Mouse (Mus musculus) erythroblast, embryonic 14.5 days (primary cell): Measurements from ENCODE around the gene Myo9b. TPM values are rescaled to one million over a fixed set of nuclear protein-coding genes. Genes with fewer than 3 reads are reported as not detected.
A peak's percentile ranks its signal among the peaks of the same experiment; 100 is the strongest.
"Not testable (repeated sequence)": the region's sequence is repeated elsewhere in the genome, so short reads cannot be mapped to it uniquely, and the experiment has no call there.

Experiments
- H3K27me3 ChIP-seq: 2 replicates; pipeline ENCODE4 v1.6.1; 2012; ENCODE audit warnings: inconsistent platforms; ENCODE audit not compliant: control insufficient read depth
- H3K36me3 ChIP-seq: 2 replicates; pipeline ENCODE4 v1.6.1; 2012; ENCODE audit warnings: mild to moderate bottlenecking, inconsistent platforms; ENCODE audit not compliant: control insufficient read depth
- H3K4me1 ChIP-seq: 2 replicates; pipeline ENCODE4 v1.6.1; 2012; ENCODE audit warnings: inconsistent platforms; ENCODE audit not compliant: control insufficient read depth
- H3K4me3 ChIP-seq: replicated peaks from 2 replicates; pipeline ENCODE3; 2012; ENCODE audit warnings: moderate library complexity, mild to moderate bottlenecking, inconsistent platforms
- H3K9me3 ChIP-seq: 2 replicates; pipeline ENCODE4 v1.6.1; 2012; ENCODE audit warnings: low read length, inconsistent platforms, mixed read lengths; ENCODE audit not compliant: control insufficient read depth
- GATA1 ChIP-seq: IDR thresholded peaks from 2 replicates; pipeline ENCODE4 v1.6.1; 2012; ENCODE audit warnings: low read length, inconsistent platforms, mixed read lengths
- TAL1 ChIP-seq: IDR thresholded peaks from 3 replicates; pipeline ENCODE4 v1.6.1; 2012; ENCODE audit warnings: low read length, inconsistent platforms, mixed read lengths
- polyA plus RNA-seq: library from polyadenylated mRNA; stranded (reverse); fragments of >175 nt; gene quantifications from 2 replicates; pipeline ENCODE4 v1.2.3, GENCODE M21; 2012

The Myo9b gene
- polyA plus RNA-seq, 1 experiment = 4.3 TPM

- Histone ChIP-seq H3K4me1 (no peaks in the 10 kb centered on the region; the same call in 1 of the 2 replicates), H3K9me3 (no peaks in the 10 kb centered on the region), H3K36me3 (peaks cover 84% of the 10 kb centered on the region), H3K4me3 (no peak overlapping the region), H3K27me3 (no peaks in the 10 kb centered on the region)
- no peak for TF ChIP-seq GATA1
- TF ChIP-seq TAL1 = no peak
Observed at GRCm38 (mm10) chr8:71324848-71325247, 52.3 kb downstream of the Myo9b start.

DNA sequence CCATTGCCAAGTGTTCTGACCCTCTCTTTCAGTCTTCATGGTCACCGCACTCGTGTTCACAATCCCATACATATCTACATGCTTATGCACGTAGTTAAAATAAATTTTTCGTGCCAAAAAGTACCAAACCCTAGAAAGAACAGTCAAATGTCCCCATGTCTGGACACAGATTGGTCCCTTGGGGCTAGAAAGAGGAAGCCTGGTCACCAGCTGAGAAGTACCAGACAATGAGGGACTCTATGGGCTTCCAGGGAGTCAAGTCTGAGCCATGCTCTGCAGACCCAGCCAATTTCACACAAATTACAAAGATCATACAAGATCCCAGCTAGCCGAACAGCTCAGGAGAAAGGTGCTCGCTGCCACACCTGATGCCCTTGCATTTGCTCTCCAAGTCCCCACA, 65.3 kb downstream of the Myo9b start:
- not testable (repeated sequence) for H3K27me3 ChIP-seq, H3K9me3 ChIP-seq
- peaks cover 69% of the 10 kb centered on the region for H3K36me3 ChIP-seq

GRCm38 (mm10) chr8:71340625-71341024, 68.1 kb downstream of the Myo9b start:
- TF ChIP-seq TAL1 (no peak), GATA1 (no peak)
- no peak overlapping the region for H3K4me3 ChIP-seq
- no peaks in the 10 kb centered on the region for H3K27me3 ChIP-seq
- H3K9me3 ChIP-seq = no peaks in the 10 kb centered on the region
- peaks cover 78% of the 10 kb centered on the region for H3K36me3 ChIP-seq
- no peaks in the 10 kb centered on the region for H3K4me1 ChIP-seq

More for the DNA sequence above, 65.3 kb downstream of the Myo9b start:
- H3K4me3 ChIP-seq, H3K4me1 ChIP-seq: not testable (repeated sequence)

GRCm38 (mm10) chr8:71346581-71346980, 74.1 kb downstream of the Myo9b start:
- H3K27me3 ChIP-seq = no peaks in the 10 kb centered on the region
- H3K9me3 ChIP-seq = no peaks in the 10 kb centered on the region
- peaks cover 93% of the 10 kb centered on the region for H3K36me3 ChIP-seq
- H3K4me3 ChIP-seq = no peak overlapping the region
- no peak for TF ChIP-seq TAL1
- no peak for TF ChIP-seq GATA1
- no peaks in the 10 kb centered on the region for H3K4me1 ChIP-seq

- no peaks in the 10 kb centered on the region for H3K4me1 ChIP-seq
- TF ChIP-seq TAL1 = no peak
- TF ChIP-seq GATA1 = no peak
- H3K4me3 ChIP-seq = no peak overlapping the region
- no peaks in the 10 kb centered on the region for H3K9me3 ChIP-seq
- no peaks in the 10 kb centered on the region for H3K27me3 ChIP-seq
- peaks cover 98% of the 10 kb centered on the region for H3K36me3 ChIP-seq
Observed at GRCm38 (mm10) chr8:71351117-71351516, 78.6 kb downstream of the Myo9b start.

DNA sequence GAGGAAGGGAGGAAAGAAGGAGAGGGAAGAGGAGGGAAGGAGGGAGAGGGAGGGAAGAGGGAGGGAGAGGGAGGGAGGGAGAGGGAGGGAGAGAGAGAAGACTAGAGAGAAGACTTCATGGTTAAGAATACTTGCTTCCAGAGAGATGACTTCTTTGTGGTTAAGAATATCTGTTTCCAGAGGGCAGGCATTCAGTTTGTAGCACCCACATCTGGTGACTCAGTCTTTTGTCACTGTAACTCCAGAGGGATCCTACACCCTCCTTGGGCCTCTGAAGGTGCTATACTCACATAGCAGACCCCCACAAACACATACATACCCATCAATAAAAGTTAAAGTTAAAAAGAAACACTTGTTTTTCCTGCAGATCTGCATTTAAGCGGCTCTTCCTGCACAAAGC, 79.0 kb downstream of the Myo9b start:
- Histone ChIP-seq H3K4me3 (no peak overlapping the region), H3K4me1 (no peaks in the 10 kb centered on the region), H3K36me3 (peaks cover 98% of the 10 kb centered on the region), H3K9me3 (no peaks in the 10 kb centered on the region), H3K27me3 (no peaks in the 10 kb centered on the region)
- TF ChIP-seq TAL1 (no peak), GATA1 (no peak)

DNA sequence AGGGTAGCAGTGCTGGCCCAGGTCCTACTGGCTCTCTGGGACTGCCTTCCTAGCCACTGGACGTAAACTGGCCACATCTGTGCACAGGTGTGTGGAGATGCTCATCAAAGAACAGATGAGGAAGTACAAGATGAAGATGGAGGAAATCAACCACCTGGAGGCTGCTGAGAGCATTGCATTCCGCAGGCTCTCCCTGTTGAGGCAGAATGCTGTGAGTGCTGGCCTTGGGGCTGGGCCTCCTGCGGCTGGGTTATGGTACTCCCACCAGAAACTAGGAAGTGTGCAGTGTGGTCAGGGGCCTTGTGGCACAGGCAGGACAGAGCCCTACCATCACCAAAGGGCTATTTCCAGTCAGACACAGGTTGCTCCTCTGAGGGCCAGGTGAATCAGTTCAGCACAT, 85.5 kb downstream of the Myo9b start:
- TF ChIP-seq TAL1 (no peak), GATA1 (no peak)
- peaks cover 78% of the 10 kb centered on the region for H3K36me3 ChIP-seq

GRCm38 (mm10) chr8:71366771-71367528, 94.4 kb downstream of the Myo9b start, which contains the start of gene Use1:
Use1 (plus strand) TSS chr8:71366848.
- peaks cover 42% of the 10 kb centered on the region for H3K4me1 ChIP-seq
- H3K9me3 ChIP-seq = no peaks in the 10 kb centered on the region
- peaks cover 23% of the 10 kb centered on the region for H3K36me3 ChIP-seq
- H3K27me3 ChIP-seq = no peaks in the 10 kb centered on the region
- no peak for TF ChIP-seq GATA1
- no peak for TF ChIP-seq TAL1
- H3K4me3 ChIP-seq = peak within 1 kb of the TSS; percentile 68

More for the DNA sequence above, 85.5 kb downstream of the Myo9b start:
- Histone ChIP-seq H3K9me3 (no peaks in the 10 kb centered on the region), H3K4me3 (no peak overlapping the region), H3K4me1 (no peaks in the 10 kb centered on the region), H3K27me3 (no peaks in the 10 kb centered on the region)

DNA sequence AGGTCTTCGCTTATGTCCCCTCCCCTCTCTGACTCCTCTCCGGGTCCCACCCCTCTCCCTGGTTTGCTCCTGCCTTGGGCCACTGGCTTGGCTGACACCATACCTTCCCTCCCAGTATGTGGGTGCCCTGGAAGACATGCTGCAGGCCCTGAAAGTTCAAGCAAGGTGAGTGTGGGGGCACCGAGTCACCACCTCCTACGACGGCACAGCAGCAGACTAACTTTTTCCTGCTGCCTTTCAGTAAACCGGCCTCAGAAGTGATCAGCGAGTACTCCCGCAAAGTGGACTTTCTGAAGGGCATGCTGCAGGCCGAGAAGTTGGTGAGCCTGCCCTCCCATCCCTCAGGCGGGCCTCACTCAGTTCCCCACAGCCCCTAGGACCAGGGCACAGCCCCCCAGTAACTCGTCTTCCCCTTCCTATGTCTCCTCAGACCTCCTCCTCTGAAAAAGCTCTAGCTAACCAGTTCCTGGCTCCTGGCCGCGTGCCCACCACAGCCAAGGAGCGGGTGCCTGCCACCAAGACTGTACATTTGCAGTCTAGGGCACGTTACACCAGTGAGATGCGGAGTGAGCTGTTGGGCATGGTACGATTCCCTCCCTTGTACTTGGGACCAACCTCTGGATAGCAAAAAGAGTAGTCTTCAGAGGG, 95.1 kb downstream of the Myo9b start:
- H3K27me3 ChIP-seq = no peaks in the 10 kb centered on the region
- H3K4me3 ChIP-seq = peak overlapping the region; percentile 68
- H3K9me3 ChIP-seq = no peaks in the 10 kb centered on the region
- no peak for TF ChIP-seq TAL1
- no peak for TF ChIP-seq GATA1
- peaks cover 48% of the 10 kb centered on the region for H3K4me1 ChIP-seq
- peaks cover 27% of the 10 kb centered on the region for H3K36me3 ChIP-seq
